Mouse (Mus musculus) forebrain, postnatal 0 days (tissue): ENCODE data around the gene Traf3. TPM values are rescaled to one million over a fixed set of nuclear protein-coding genes. Genes with fewer than 3 reads are reported as not detected.
A peak's percentile ranks its signal among the peaks of the same experiment; 100 is the strongest.

ENCODE experiments used
- ATAC-seq: fragments of 200-750 bp; cut with Nextera tagmentation; 2 replicates; pipeline ENCODE4 v1.8.0; 2017; ENCODE audit warnings: mild to moderate bottlenecking, moderate library complexity
- DNase-seq: peaks from one replicate; pipeline ENCODE4 v3.0.0-alpha.2; 2015
- H3K27ac ChIP-seq: fragments of 300-500 bp; sonication (generic); 2 replicates; pipeline ENCODE4 v1.5.1; 2014; ENCODE audit warnings: low read depth, mild to moderate bottlenecking, antibody characterized with exemption, low read length, moderate library complexity, mixed read lengths
- H3K27me3 ChIP-seq: fragments of 300-500 bp; sonication (generic); 2 replicates; pipeline ENCODE4 v1.6.1; 2014; ENCODE audit warnings: mild to moderate bottlenecking, low read length, mixed read lengths; ENCODE audit not compliant: insufficient read depth
- H3K36me3 ChIP-seq: fragments of 300-500 bp; sonication (generic); 2 replicates; pipeline ENCODE4 v1.6.1; 2014; ENCODE audit warnings: mild to moderate bottlenecking, moderate library complexity; ENCODE audit not compliant: insufficient read depth
- H3K4me1 ChIP-seq: fragments of 300-500 bp; sonication (generic); 2 replicates; pipeline ENCODE4 v1.6.1; 2014; ENCODE audit warnings: antibody characterized with exemption; ENCODE audit not compliant: insufficient read depth
- H3K4me2 ChIP-seq: fragments of 300-500 bp; sonication (generic); 2 replicates; pipeline ENCODE4 v1.6.1; 2014; ENCODE audit warnings: low read depth, mild to moderate bottlenecking, moderate library complexity
- H3K4me3 ChIP-seq: fragments of 300-500 bp; sonication (generic); 2 replicates; pipeline ENCODE4 v1.5.1; 2014; ENCODE audit warnings: low read depth, low read length, mixed read lengths
- H3K9ac ChIP-seq: fragments of 300-500 bp; sonication (generic); 2 replicates; pipeline ENCODE4 v1.6.1; 2014; ENCODE audit warnings: mild to moderate bottlenecking
- H3K9me3 ChIP-seq: fragments of 300-500 bp; sonication (generic); 2 replicates; pipeline ENCODE4 v1.6.1; 2016; ENCODE audit warnings: low read length
- CTCF ChIP-seq: sonication (generic); IDR thresholded peaks from 2 replicates; pipeline ENCODE4 v1.5.1; 2016; ENCODE audit warnings: antibody characterized with exemption, control low read depth, low read depth
- WGBS: fragments of 180-500 bp; shearing (Covaris S2); extraction: QIAGEN DNeasy Blood & Tissue Kit; methylation state at CpG from one replicate; pipeline ENCODE4 v1.1.7; 2014; 5-methylcytosine and 5-hydroxymethylcytosine counted together
- polyA plus RNA-seq: library from polyadenylated mRNA; unstranded; fragments of >200 nt; fragmentation: Nextera tagmentation; extraction: Ambion mirVana; gene quantifications from 2 replicates; pipeline ENCODE4 v1.2.1, GENCODE M21; 2015
- total RNA-seq: library from RNA; depleted of rRNA; stranded (reverse); fragments of >200 nt; gene quantifications from 2 replicates; pipeline ENCODE4 v1.2.3, GENCODE M21; 2014

The Traf3 gene
- total and polyA plus RNA-seq, 2 experiments from 2014 or later: 11.5 to 25.1 TPM

GRCm38 (mm10) chr12:111274447-111275149 lies 108.4 kb downstream of the Traf3 start:
- DNase-seq (peak; percentile 71), ATAC-seq (peak; percentile 72)
- Histone ChIP-seq H3K27ac (no peak overlapping the region), H3K4me2 (peak overlapping the region; percentile 82), H3K36me3 (no peaks in the 10 kb centered on the region), H3K27me3 (peaks cover 61% of the 10 kb centered on the region), H3K9me3 (no peaks in the 10 kb centered on the region), H3K4me3 (peak overlapping the region; percentile 48), H3K9ac (peak overlapping the region; percentile 62), H3K4me1 (0 out of 2 replicates have a peak, but pooled peaks cover 3% of the 10 kb centered on the region)
- no peak for TF ChIP-seq CTCF
- 2% methylated on average over 75 of the region's 80 CpGs for WGBS

DNA sequence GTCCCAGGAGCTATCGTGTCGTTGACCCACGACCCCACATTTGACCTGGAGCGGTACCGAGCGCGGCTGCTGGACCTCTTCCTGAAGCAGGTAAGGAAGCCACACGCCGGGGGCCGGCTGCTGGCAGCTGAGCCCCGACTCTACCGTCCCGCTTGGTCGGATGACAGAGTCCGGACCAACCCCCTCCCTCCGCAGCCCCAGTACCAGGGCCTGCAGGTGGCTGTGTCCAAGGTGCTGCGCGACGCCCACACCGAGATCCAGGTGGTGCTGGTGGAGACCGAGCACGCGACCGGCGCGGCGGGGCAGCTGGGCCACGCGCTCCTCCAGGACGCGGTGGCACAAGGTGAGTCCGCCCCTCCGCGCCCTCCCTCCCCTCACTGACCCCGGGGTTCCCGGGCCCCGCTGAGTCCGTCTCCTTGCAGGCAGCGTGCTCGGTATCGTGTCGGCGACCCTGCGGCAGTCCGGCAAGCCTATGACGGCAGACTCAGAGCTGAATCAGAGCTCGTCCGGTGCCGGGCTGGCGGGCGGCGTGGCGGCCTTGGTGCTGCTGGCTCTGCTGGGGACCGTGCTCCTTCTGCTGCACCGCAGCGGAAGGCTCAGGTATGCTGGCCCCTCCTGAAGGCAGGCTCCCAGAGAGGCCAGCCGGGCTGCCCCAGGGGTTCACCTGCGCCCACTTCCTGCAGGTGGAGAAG lies 109.1 kb downstream of the Traf3 start:
- Histone ChIP-seq H3K4me2 (peak overlapping the region; percentile 82), H3K9ac (peak overlapping the region; percentile 62), H3K4me1 (0 out of 2 replicates have a peak, but pooled peaks cover 3% of the 10 kb centered on the region), H3K4me3 (peak overlapping the region; percentile 48), H3K9me3 (no peaks in the 10 kb centered on the region), H3K36me3 (no peaks in the 10 kb centered on the region), H3K27me3 (peaks cover 54% of the 10 kb centered on the region), H3K27ac (no peak overlapping the region)
- TF ChIP-seq CTCF: no peak
- ATAC-seq (no peak), DNase-seq (no peak)
- WGBS: 3% methylated on average over 58 of the region's 58 CpGs

- DNase-seq: no peak
- 61% methylated on average over 6 of the region's 6 CpGs for WGBS
- no peaks in the 10 kb centered on the region for H3K9me3 ChIP-seq
Observed at GRCm38 (mm10) chr12:111276371-111276770, 110.2 kb downstream of the Traf3 start.

DNA sequence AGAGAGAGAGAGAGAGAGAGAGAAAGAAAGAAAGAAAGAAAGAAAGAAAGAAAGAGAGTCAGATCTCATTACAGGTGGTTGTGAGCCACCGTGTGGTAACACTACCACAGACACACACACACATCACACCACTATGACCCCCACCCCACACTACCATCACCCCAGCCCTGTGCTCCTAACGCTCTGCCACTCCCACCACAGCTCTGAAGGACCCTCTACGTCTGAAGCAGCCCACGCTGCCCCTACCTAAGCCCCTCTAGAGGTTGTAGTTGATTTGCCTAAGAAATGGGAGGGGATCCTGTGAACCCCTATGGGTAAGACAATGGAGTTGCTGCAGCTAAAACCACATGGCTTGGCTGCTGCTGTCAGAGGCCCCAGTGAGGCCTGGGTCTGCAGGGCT lies 117.4 kb downstream of the Traf3 start:
- Histone ChIP-seq H3K27me3 (no peaks in the 10 kb centered on the region), H3K9me3 (no peaks in the 10 kb centered on the region), H3K9ac (no peak overlapping the region), H3K4me3 (no peak overlapping the region), H3K4me2 (no peak overlapping the region), H3K36me3 (no peaks in the 10 kb centered on the region), H3K27ac (no peak overlapping the region), H3K4me1 (no peaks in the 10 kb centered on the region)
- 65% methylated on average over 4 of the region's 4 CpGs for WGBS
- no peak for TF ChIP-seq CTCF
- DNase-seq (no peak), ATAC-seq (no peak)

More at GRCm38 (mm10) chr12:111276371-111276770, 110.2 kb downstream of the Traf3 start:
- peaks cover 43% of the 10 kb centered on the region for H3K27me3 ChIP-seq
- no peaks in the 10 kb centered on the region for H3K36me3 ChIP-seq
- H3K4me1 ChIP-seq: 0 out of 2 replicates have a peak, but pooled peaks cover 3% of the 10 kb centered on the region
- H3K27ac ChIP-seq: no peak overlapping the region
- H3K9ac ChIP-seq: no peak overlapping the region
- no peak overlapping the region for H3K4me3 ChIP-seq
- no peak for ATAC-seq
- H3K4me2 ChIP-seq: no peak overlapping the region
- TF ChIP-seq CTCF: no peak

GRCm38 (mm10) chr12:111284532-111284931 lies 118.4 kb downstream of the Traf3 start:
- H3K9me3 ChIP-seq: no peaks in the 10 kb centered on the region
- WGBS: 33% methylated on average over 10 of the region's 10 CpGs
- H3K4me3 ChIP-seq: no peak overlapping the region
- no peaks in the 10 kb centered on the region for H3K36me3 ChIP-seq
- no peaks in the 10 kb centered on the region for H3K27me3 ChIP-seq
- DNase-seq (no peak), ATAC-seq (no peak)
- H3K4me1 ChIP-seq: no peaks in the 10 kb centered on the region
- H3K4me2 ChIP-seq: peak overlapping the region; percentile 28; the same call in 1 of the 2 replicates
- no peak overlapping the region for H3K9ac ChIP-seq
- no peak overlapping the region for H3K27ac ChIP-seq
- TF ChIP-seq CTCF: no peak

DNA sequence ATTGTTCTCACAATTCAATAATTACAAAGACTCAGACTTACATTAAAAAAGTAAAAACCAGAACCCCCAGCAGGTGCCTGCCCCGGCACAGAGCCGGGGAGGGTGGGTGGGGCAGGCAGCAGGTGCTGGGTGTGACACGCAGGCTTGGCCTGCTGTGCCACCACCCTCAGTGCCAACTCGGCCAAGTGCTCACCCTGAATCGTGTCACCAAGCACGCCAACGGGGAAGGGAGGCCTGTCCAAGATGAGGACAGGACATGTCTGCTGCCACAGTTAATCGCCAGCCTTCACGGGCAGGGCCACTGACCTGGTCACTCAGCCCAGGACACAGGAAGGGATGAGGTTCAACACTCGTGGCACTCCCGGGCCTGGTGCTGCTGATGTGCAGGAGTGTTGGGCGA lies 126.9 kb downstream of the Traf3 start:
- no peak overlapping the region for H3K4me2 ChIP-seq
- peaks cover 69% of the 10 kb centered on the region for H3K36me3 ChIP-seq
- ATAC-seq (no peak), DNase-seq (no peak)
- H3K27me3 ChIP-seq: no peaks in the 10 kb centered on the region
- 93% methylated on average over 12 of the region's 12 CpGs for WGBS
- H3K9me3 ChIP-seq: no peaks in the 10 kb centered on the region
- no peaks in the 10 kb centered on the region for H3K4me1 ChIP-seq
- no peak overlapping the region for H3K27ac ChIP-seq
- no peak overlapping the region for H3K9ac ChIP-seq
- H3K4me3 ChIP-seq: no peak overlapping the region
- no peak for TF ChIP-seq CTCF
